ENCODE assay signal across 24 mouse cellular contexts in genomic region chr12:93718704-93719497, GRCm38 (mm10).
DNase-seq lines count a peak whose midpoint lies in the region; ATAC-seq lines count a peak whose summit lies in the region.
"Had no signal": no experiment of that assay in that cellular context is flagged by ENCODE, and none has a peak within 500 bp of the region (broad histone marks: within the 10 kb centered on the region; RNA-seq: fewer than 3 reads in every experiment).

No protein-coding gene starts in this region.

- no peaks in the 10 kb centered on the region for H3K27me3 ChIP-seq in midbrain, embryonic 16.5 days (ENCODE audit: control insufficient read depth, insufficient read depth, low read depth, low read length)
- H3K27me3 ChIP-seq in midbrain, embryonic 15.5 days (replicated peaks) = no peaks in the 10 kb centered on the region
- H3K27me3 ChIP-seq in forebrain, embryonic 16.5 days (replicated peaks; ENCODE audit: control insufficient read depth, insufficient read depth, low read length) = no peaks in the 10 kb centered on the region
- H3K27me3 ChIP-seq: embryonic facial prominence, embryonic 13.5 days; kidney, embryonic 15.5 days; megakaryocyte, embryonic 14.5 days had no signal

- no peaks in the 10 kb centered on the region for H3K4me1 ChIP-seq in midbrain, embryonic 16.5 days (ENCODE audit: control insufficient read depth, insufficient read depth, low read length)
- no peaks in the 10 kb centered on the region for H3K4me1 ChIP-seq in midbrain, embryonic 15.5 days
- no peaks in the 10 kb centered on the region for H3K4me1 ChIP-seq in forebrain, embryonic 16.5 days (replicated peaks; ENCODE audit: control insufficient read depth, insufficient read depth, low read length)
- H3K4me1 ChIP-seq: embryonic facial prominence, embryonic 13.5 days; kidney, embryonic 15.5 days; megakaryocyte, embryonic 14.5 days had no signal

- 29% methylated on average over 2 of the region's 2 CpGs for WGBS in midbrain, embryonic 16.5 days
- 29% methylated on average over 2 of the region's 2 CpGs for WGBS in midbrain, embryonic 15.5 days
- WGBS in forebrain, embryonic 16.5 days = 31% methylated on average over 2 of the region's 2 CpGs

- no peaks in the 10 kb centered on the region for H3K9me3 ChIP-seq in midbrain, embryonic 16.5 days (replicated peaks; ENCODE audit: control insufficient read depth, low read length, poor library complexity, severe bottlenecking)
- no peaks in the 10 kb centered on the region for H3K9me3 ChIP-seq in midbrain, embryonic 15.5 days
- H3K9me3 ChIP-seq in forebrain, embryonic 16.5 days (ENCODE audit: control insufficient read depth, low read length) = no peaks in the 10 kb centered on the region
- H3K9me3 ChIP-seq: embryonic facial prominence, embryonic 13.5 days; kidney, embryonic 15.5 days had no signal

- intact Hi-C loops in gastrocnemius, postnatal 14 days (cut with DNase I; ENCODE audit: low total_unique reads) = no loop called here

- no peak overlapping the region for H3K9ac ChIP-seq in midbrain, embryonic 16.5 days (ENCODE audit: low read depth, low read length)
- H3K9ac ChIP-seq in midbrain, embryonic 15.5 days = no peak overlapping the region
- no peak overlapping the region for H3K9ac ChIP-seq in forebrain, embryonic 16.5 days (replicated peaks; ENCODE audit: low read depth, low read length)
- H3K9ac ChIP-seq: embryonic facial prominence, embryonic 13.5 days; hindbrain, embryonic 14.5 days; kidney, embryonic 15.5 days; liver, postnatal 0 days had no signal

- no peaks in the 10 kb centered on the region for H3K36me3 ChIP-seq in midbrain, embryonic 16.5 days (ENCODE audit: control insufficient read depth, insufficient read depth, low read length)
- no peaks in the 10 kb centered on the region for H3K36me3 ChIP-seq in midbrain, embryonic 15.5 days (replicated peaks)
- no peaks in the 10 kb centered on the region for H3K36me3 ChIP-seq in forebrain, embryonic 16.5 days (ENCODE audit: control insufficient read depth, insufficient read depth)
- H3K36me3 ChIP-seq: embryonic facial prominence, embryonic 13.5 days; kidney, embryonic 15.5 days had no signal

- ATAC-seq in midbrain, embryonic 16.5 days = peak; percentile 71; the same call in 1 of the 2 replicates
- ATAC-seq in midbrain, embryonic 15.5 days (replicated peaks) = no peak; the same call in 1 of the 2 replicates
- peak; percentile 78 for ATAC-seq in forebrain, embryonic 16.5 days
- ATAC-seq: intestine, embryonic 16.5 days; liver, postnatal 0 days had no signal

- no peak overlapping the region for H3K4me3 ChIP-seq in midbrain, embryonic 16.5 days (ENCODE audit: low read depth, low read length)
- H3K4me3 ChIP-seq in midbrain, embryonic 15.5 days = no peak overlapping the region
- no peak overlapping the region for H3K4me3 ChIP-seq in forebrain, embryonic 16.5 days (replicated peaks; ENCODE audit: low read length)
- H3K4me3 ChIP-seq: embryonic facial prominence, embryonic 13.5 days; gastrocnemius, adult 2 months; kidney, embryonic 15.5 days; megakaryocyte, embryonic 14.5 days; myocyte had no signal

- H3K4me2 ChIP-seq in midbrain, embryonic 16.5 days (ENCODE audit: low read length) = no peak overlapping the region
- no peak overlapping the region for H3K4me2 ChIP-seq in midbrain, embryonic 15.5 days
- H3K4me2 ChIP-seq in forebrain, embryonic 16.5 days (ENCODE audit: low read length) = no peak overlapping the region
- H3K4me2 ChIP-seq: embryonic facial prominence, embryonic 13.5 days; hindbrain, embryonic 14.5 days; kidney, embryonic 15.5 days had no signal

- peak; percentile 3 for DNase-seq in gastrocnemius, postnatal 14 days
- no peak for DNase-seq in gastrocnemius, adult 18-20 months (ENCODE audit: low spot score)
- no peak for DNase-seq in cerebellum, adult 9-11 months
- DNase-seq in c-Kit-positive CD71-positive TER-119-positive erythroid progenitor cells, embryonic 14.5 days (ENCODE audit: low spot score) = no peak
- no peak for DNase-seq in right cerebral cortex, postnatal 25 days
- DNase-seq: B cell, adult 2 months; cerebellum, adult 11-12 months; cerebellum, postnatal 25 days; gastrocnemius, adult 2 months; heart, adult 18-20 months; heart, postnatal 36 days; liver, postnatal 0 days; lung, postnatal 10 days; spleen, adult 18-20 months; thymus, postnatal 25 days had no signal

- H3K27ac ChIP-seq in midbrain, embryonic 16.5 days (ENCODE audit: low read length) = no peak overlapping the region
- no peak overlapping the region for H3K27ac ChIP-seq in midbrain, embryonic 15.5 days
- H3K27ac ChIP-seq in forebrain, embryonic 16.5 days (ENCODE audit: low read length) = no peak overlapping the region; the same call in 1 of the 2 replicates
- H3K27ac ChIP-seq: embryonic facial prominence, embryonic 13.5 days; gastrocnemius, adult 2 months; hindbrain, embryonic 14.5 days; kidney, embryonic 15.5 days had no signal
